In the genomic region with DNA sequence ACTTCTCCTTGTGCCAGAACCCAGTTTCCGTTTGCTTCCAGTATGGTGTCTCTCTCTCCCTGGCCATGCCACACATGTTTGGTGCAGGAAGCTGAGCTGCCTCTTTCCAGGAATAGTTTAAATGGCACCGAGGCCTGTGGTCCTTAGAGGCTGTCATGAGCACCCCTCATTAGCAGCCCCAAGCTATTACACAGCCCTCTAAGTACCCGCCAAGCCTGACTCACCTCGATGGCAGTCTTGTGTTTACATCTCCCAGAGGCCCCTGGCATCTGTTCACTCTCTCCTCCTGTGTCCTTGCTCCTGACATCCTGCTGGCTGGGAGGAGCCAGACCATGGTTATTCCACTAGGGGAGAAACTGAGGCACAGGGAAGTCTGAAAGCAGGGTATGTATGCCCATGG, we compare ENCODE assay signal across 14 mouse cellular contexts. TPM values are rescaled to one million over a fixed set of nuclear protein-coding genes. Genes with fewer than 3 reads are reported as not detected.
DNase-seq lines count a peak whose midpoint lies in the region; ATAC-seq and TF ChIP-seq lines count a peak whose summit lies in the region.
"Had no signal": no experiment of that assay in that cellular context is flagged by ENCODE, and none has a peak within 500 bp of the region (broad histone marks: within the 10 kb centered on the region; RNA-seq: fewer than 3 reads in every experiment).

No protein-coding gene starts in this region.

- peaks cover 25 to 41% of the 10 kb centered on the region in 2 experiments for H3K4me1 ChIP-seq in heart, embryonic 14.5 days (ENCODE audit: control insufficient read depth in 2 of 2, insufficient read depth in 2 of 2, low read length in 2 of 2)
- H3K4me1 ChIP-seq in midbrain, embryonic 10.5 days = peaks cover 44% of the 10 kb centered on the region
- no peaks in the 10 kb centered on the region for H3K4me1 ChIP-seq in midbrain, postnatal 0 days (ENCODE audit: insufficient read depth, low read length)
- peaks cover 30% of the 10 kb centered on the region for H3K4me1 ChIP-seq in embryonic facial prominence, embryonic 10.5 days
- 0 out of 2 replicates have a peak, but pooled peaks cover 2% of the 10 kb centered on the region for H3K4me1 ChIP-seq in neural tube, embryonic 14.5 days (ENCODE audit: control insufficient read depth, insufficient read depth, low read length)
- H3K4me1 ChIP-seq: liver, embryonic 15.5 days had no signal

- no peaks in the 10 kb centered on the region for H3K9me3 ChIP-seq in heart, embryonic 14.5 days (ENCODE audit: control insufficient read depth, low read length)
- no peaks in the 10 kb centered on the region for H3K9me3 ChIP-seq in midbrain, embryonic 10.5 days (replicated peaks)
- no peaks in the 10 kb centered on the region for H3K9me3 ChIP-seq in midbrain, postnatal 0 days (ENCODE audit: low read length)
- H3K9me3 ChIP-seq in embryonic facial prominence, embryonic 10.5 days = no peaks in the 10 kb centered on the region
- no peaks in the 10 kb centered on the region for H3K9me3 ChIP-seq in neural tube, embryonic 14.5 days (ENCODE audit: control insufficient read depth, low read length)
- H3K9me3 ChIP-seq: limb, embryonic 10.5 days; liver, embryonic 15.5 days had no signal

- H3K36me3 ChIP-seq in heart, embryonic 14.5 days (ENCODE audit: control insufficient read depth, insufficient read depth, low read length) = peaks cover 66% of the 10 kb centered on the region
- H3K36me3 ChIP-seq in midbrain, embryonic 10.5 days = peaks cover 42% of the 10 kb centered on the region
- H3K36me3 ChIP-seq in midbrain, postnatal 0 days (ENCODE audit: insufficient read depth, low read length) = peaks cover 43% of the 10 kb centered on the region
- H3K36me3 ChIP-seq in embryonic facial prominence, embryonic 10.5 days (replicated peaks) = peaks cover 54% of the 10 kb centered on the region
- peaks cover 11% of the 10 kb centered on the region for H3K36me3 ChIP-seq in neural tube, embryonic 14.5 days (ENCODE audit: control insufficient read depth, insufficient read depth, low read length)
- H3K36me3 ChIP-seq: liver, embryonic 15.5 days had no signal

- H3K27me3 ChIP-seq in heart, embryonic 14.5 days (ENCODE audit: control insufficient read depth, insufficient read depth, low read length) = no peaks in the 10 kb centered on the region
- H3K27me3 ChIP-seq in midbrain, embryonic 10.5 days (ENCODE audit: low read depth, poor library complexity, severe bottlenecking) = no peaks in the 10 kb centered on the region
- no peaks in the 10 kb centered on the region for H3K27me3 ChIP-seq in midbrain, postnatal 0 days (ENCODE audit: insufficient read depth, low read length)
- no peaks in the 10 kb centered on the region for H3K27me3 ChIP-seq in embryonic facial prominence, embryonic 10.5 days (replicated peaks; ENCODE audit: low read depth, poor library complexity, severe bottlenecking)
- no peaks in the 10 kb centered on the region for H3K27me3 ChIP-seq in neural tube, embryonic 14.5 days (ENCODE audit: control insufficient read depth, insufficient read depth, low read length)
- H3K27me3 ChIP-seq: liver, embryonic 15.5 days had no signal

- 13% methylated on average over 4 of the region's 4 CpGs for WGBS in heart, embryonic 14.5 days
- 81% methylated on average over 4 of the region's 4 CpGs for WGBS in midbrain, embryonic 10.5 days
- 38% methylated on average over 4 of the region's 4 CpGs for WGBS in midbrain, postnatal 0 days
- WGBS in embryonic facial prominence, embryonic 10.5 days = 71% methylated on average over 4 of the region's 4 CpGs
- WGBS in neural tube, embryonic 14.5 days = 31% methylated on average over 4 of the region's 4 CpGs

- no peak overlapping the region for H3K4me2 ChIP-seq in heart, embryonic 14.5 days (ENCODE audit: low read length)
- no peak overlapping the region for H3K4me2 ChIP-seq in midbrain, postnatal 0 days (ENCODE audit: low read depth, low read length, poor library complexity, severe bottlenecking)
- no peak overlapping the region for H3K4me2 ChIP-seq in neural tube, embryonic 14.5 days (ENCODE audit: low read depth, low read length)
- H3K4me2 ChIP-seq: liver, embryonic 15.5 days had no signal

- H3K9ac ChIP-seq in heart, embryonic 14.5 days (ENCODE audit: low read length) = no peak overlapping the region; the same call in 1 of the 2 replicates
- no peak overlapping the region for H3K9ac ChIP-seq in midbrain, postnatal 0 days (replicated peaks; ENCODE audit: low read length, poor library complexity, severe bottlenecking)
- no peak overlapping the region for H3K9ac ChIP-seq in neural tube, embryonic 14.5 days (replicated peaks; ENCODE audit: low read depth, low read length)
- H3K9ac ChIP-seq: liver, embryonic 15.5 days had no signal

- H3K27ac ChIP-seq in heart, embryonic 14.5 days (replicated peaks in 1 of 2; ENCODE audit: control insufficient read depth in 1 of 2, insufficient read depth in 1 of 2, low read depth in 2 of 2, low read length in 2 of 2) = peak overlapping the region; percentile 62 to 65
- H3K27ac ChIP-seq in midbrain, embryonic 10.5 days (replicated peaks) = peak overlapping the region; percentile 81
- H3K27ac ChIP-seq in midbrain, postnatal 0 days (ENCODE audit: low read depth, low read length) = no peak overlapping the region
- peak overlapping the region; percentile 69; the same call in 1 of the 2 replicates for H3K27ac ChIP-seq in embryonic facial prominence, embryonic 10.5 days (replicated peaks)
- H3K27ac ChIP-seq in neural tube, embryonic 14.5 days (ENCODE audit: low read depth, low read length) = no peak overlapping the region
- H3K27ac ChIP-seq: liver, embryonic 15.5 days had no signal

- no peak for ATAC-seq in heart, embryonic 14.5 days (ENCODE audit: insufficient number of reproducible peaks, insufficient read depth, low FRiP score, low read depth)
- no peak for ATAC-seq in midbrain, postnatal 0 days (ENCODE audit: low FRiP score)
- ATAC-seq in neural tube, embryonic 14.5 days (ENCODE audit: low read depth) = peak; percentile 67; the same call in 1 of the 2 replicates

- DNase-seq in heart, postnatal 25 days (ENCODE audit: low spot score) = no peak
- DNase-seq in midbrain, embryonic 10.5 days (ENCODE audit: low spot score) = no peak
- no peak for DNase-seq in midbrain, postnatal 0 days (ENCODE audit: low spot score)
- no peak for DNase-seq in embryonic facial prominence, embryonic 10.5 days (ENCODE audit: low spot score)
- DNase-seq in right cerebral cortex, postnatal 10 days (ENCODE audit: low spot score in 2 of 2) = no peak
- DNase-seq: cerebellum, adult 18-20 months; kidney, adult 9 months; layer of hippocampus, adult 9-11 months had no signal

- intact Hi-C loops in heart, postnatal 25 days (cut with DNase I) = no loop called here

- no peak for TF ChIP-seq CTCF in midbrain, postnatal 0 days (IDR thresholded peaks at IDR 0.05)

- no peak overlapping the region for H3K4me3 ChIP-seq in heart, embryonic 14.5 days (ENCODE audit: control insufficient read depth in 1 of 2, insufficient read depth in 1 of 2, low read depth in 1 of 2, low read length in 2 of 2)
- no peak overlapping the region for H3K4me3 ChIP-seq in midbrain, embryonic 10.5 days
- H3K4me3 ChIP-seq in midbrain, postnatal 0 days (ENCODE audit: low read depth, low read length) = no peak overlapping the region
- no peak overlapping the region for H3K4me3 ChIP-seq in embryonic facial prominence, embryonic 10.5 days
- H3K4me3 ChIP-seq in neural tube, embryonic 14.5 days (ENCODE audit: low read depth, low read length) = no peak overlapping the region
- H3K4me3 ChIP-seq: limb, embryonic 10.5 days; liver, embryonic 15.5 days had no signal

RNA-seq across cellular contexts. Expression of a gene that starts 25.3 kb away (rescaled TPM):
- 10.5 and 11.1 TPM in 2 replicates for polyA plus RNA-seq in heart, embryonic 14.5 days (2014; fragmentation: Nextera tagmentation; extraction: Ambion mirVana)
- total RNA-seq in heart, postnatal 25 days (2021) = 10 to 100 TPM; 11.9 to 14.1 TPM
- polyA plus RNA-seq in midbrain, embryonic 10.5 days (2016; fragmentation: Nextera tagmentation; extraction: Ambion mirVana) = 14.9 and 15.8 TPM in 2 replicates
- total RNA-seq in midbrain, postnatal 0 days (2014; rRNA removed) = 5.9 and 8.3 TPM in 2 replicates
- polyA plus RNA-seq in midbrain, postnatal 0 days (2015; fragmentation: Nextera tagmentation; extraction: Ambion mirVana) = 5.1 and 5.4 TPM in 2 replicates
- 17.9 and 18.8 TPM in 2 replicates for polyA plus RNA-seq in embryonic facial prominence, embryonic 10.5 days (2016; fragmentation: Nextera tagmentation; extraction: Ambion mirVana)
- 6.0 and 6.2 TPM in 2 replicates for polyA plus RNA-seq in neural tube, embryonic 14.5 days (2014; fragmentation: Nextera tagmentation; extraction: Ambion mirVana)

RNA-seq across cellular contexts. Expression of a gene that starts 36.7 kb away (rescaled TPM):
- polyA plus RNA-seq in heart, embryonic 14.5 days (2014; fragmentation: Nextera tagmentation; extraction: Ambion mirVana) = not detected in 2 replicates
- total RNA-seq in heart, postnatal 25 days (2021) = under 1 TPM; 0.23 to 0.53 TPM
- polyA plus RNA-seq in midbrain, embryonic 10.5 days (2016; fragmentation: Nextera tagmentation; extraction: Ambion mirVana) = 0.19 and 0.48 TPM in 2 replicates
- 4.7 TPM in 1 of 2 replicates, not detected in the other for total RNA-seq in midbrain, postnatal 0 days (2014; rRNA removed)
- polyA plus RNA-seq in midbrain, postnatal 0 days (2015; fragmentation: Nextera tagmentation; extraction: Ambion mirVana) = 0.11 and 0.12 TPM in 2 replicates
- 0.10 and 0.17 TPM in 2 replicates for polyA plus RNA-seq in embryonic facial prominence, embryonic 10.5 days (2016; fragmentation: Nextera tagmentation; extraction: Ambion mirVana)
- 0.43 TPM in 1 of 2 replicates, not detected in the other for polyA plus RNA-seq in neural tube, embryonic 14.5 days (2014; fragmentation: Nextera tagmentation; extraction: Ambion mirVana)
- total RNA-seq: granulocyte monocyte progenitor cell, adult 5-6 weeks; megakaryocyte-erythroid progenitor cell, adult 5-6 weeks had no signal
- polyA plus RNA-seq: liver, embryonic 15.5 days had no signal

Comparison
In these comparisons a context has a peak if more than half of its experiments do, and no peak if none do; other contexts are left out.
1. H3K27ac ChIP-seq: peak in heart, embryonic 14.5 days (2 of 2), midbrain, embryonic 10.5 days (single experiment) and embryonic facial prominence, embryonic 10.5 days (single experiment); none in midbrain, postnatal 0 days (single experiment) and neural tube, embryonic 14.5 days (single experiment).